Mouse (Mus musculus): ENCODE measurements around the gene C2cd4d. TPM values are rescaled to one million over a fixed set of nuclear protein-coding genes. Genes with fewer than 3 reads are reported as not detected.

The C2cd4d gene
- polyA plus RNA-seq, 1 experiment from 2014 or later: 0.54 TPM

- 89% methylated on average over 6 of the region's 6 CpGs for WGBS
- no peak for DNase-seq (ENCODE audit: low spot score)
- Histone ChIP-seq H3K4me1 (peaks cover 20% of the 10 kb centered on the region), H3K27me3 (ENCODE audit: low read depth, poor library complexity, severe bottlenecking) (peaks cover 49% of the 10 kb centered on the region), H3K36me3 (no peaks in the 10 kb centered on the region), H3K27ac (no peak overlapping the region), H3K9me3 (replicated peaks) (no peaks in the 10 kb centered on the region), H3K4me3 (no peak overlapping the region)
Measured at GRCm38 (mm10) chr3:94367511-94367910, 5.3 kb downstream of the C2cd4d start.

- Histone ChIP-seq H3K36me3 (no peaks in the 10 kb centered on the region), H3K4me1 (peaks cover 27% of the 10 kb centered on the region), H3K9me3 (replicated peaks) (no peaks in the 10 kb centered on the region), H3K4me3 (no peak overlapping the region), H3K27me3 (ENCODE audit: low read depth, poor library complexity, severe bottlenecking) (peaks cover 49% of the 10 kb centered on the region), H3K27ac (no peak overlapping the region)
- WGBS: 64% methylated on average over 6 of the region's 6 CpGs
- DNase-seq (ENCODE audit: low spot score): no peak
Measured at GRCm38 (mm10) chr3:94368631-94369030, 6.4 kb downstream of the C2cd4d start.

DNA sequence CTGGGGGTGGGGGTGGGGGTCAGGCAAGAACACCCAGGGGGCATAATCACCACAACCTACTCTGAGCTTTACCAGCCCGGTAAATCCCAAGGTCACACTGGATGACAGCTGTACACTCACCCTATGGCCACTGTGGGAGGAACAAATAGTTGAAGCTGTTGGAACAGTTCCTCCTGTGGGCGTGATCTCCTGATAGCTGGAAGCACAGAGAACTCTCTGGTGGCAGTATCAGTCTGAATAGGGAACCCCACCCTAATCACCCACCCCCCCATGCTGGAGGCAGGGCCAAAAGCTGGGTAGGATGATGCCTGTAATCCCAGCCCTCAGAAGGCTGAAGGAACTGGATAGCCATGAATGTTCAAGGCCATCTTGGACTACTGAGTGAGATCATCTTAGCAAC, 7.5 kb downstream of the C2cd4d start:
- WGBS: 74% methylated on average over 2 of the region's 2 CpGs
- Histone ChIP-seq H3K27me3 (ENCODE audit: low read depth, poor library complexity, severe bottlenecking) (peaks cover 49% of the 10 kb centered on the region), H3K36me3 (no peaks in the 10 kb centered on the region), H3K9me3 (replicated peaks) (no peaks in the 10 kb centered on the region), H3K4me3 (no peak overlapping the region), H3K27ac (no peak overlapping the region), H3K4me1 (peaks cover 25% of the 10 kb centered on the region)
- DNase-seq (ENCODE audit: low spot score): no peak

- no peak for DNase-seq (ENCODE audit: low spot score)
- Histone ChIP-seq H3K27me3 (ENCODE audit: low read depth, poor library complexity, severe bottlenecking) (peaks cover 39% of the 10 kb centered on the region), H3K27ac (peak overlapping the region; percentile 40; the same call in 1 of the 2 replicates), H3K4me1 (peaks cover 25% of the 10 kb centered on the region), H3K9me3 (replicated peaks) (no peaks in the 10 kb centered on the region), H3K4me3 (0 out of 2 replicates have a peak overlapping the region, but pooled peaks have one; percentile 22), H3K36me3 (no peaks in the 10 kb centered on the region)
- 7% methylated on average over 11 of the region's 11 CpGs for WGBS
Measured at GRCm38 (mm10) chr3:94371637-94372036, 9.4 kb downstream of the C2cd4d start.

- peaks cover 28% of the 10 kb centered on the region for H3K4me1 ChIP-seq
- WGBS: 0% methylated on average over 3 of the region's 3 CpGs
- no peaks in the 10 kb centered on the region for H3K36me3 ChIP-seq
- no peak for DNase-seq (ENCODE audit: low spot score)
- H3K27me3 ChIP-seq (ENCODE audit: low read depth, poor library complexity, severe bottlenecking): peaks cover 38% of the 10 kb centered on the region
- H3K27ac ChIP-seq: peak overlapping the region; percentile 40; the same call in 1 of the 2 replicates
- no peaks in the 10 kb centered on the region for H3K9me3 ChIP-seq (replicated peaks)
- 0 out of 2 replicates have a peak overlapping the region, but pooled peaks have one; percentile 22 for H3K4me3 ChIP-seq
Measured at GRCm38 (mm10) chr3:94372038-94372437, 9.8 kb downstream of the C2cd4d start.

DNA sequence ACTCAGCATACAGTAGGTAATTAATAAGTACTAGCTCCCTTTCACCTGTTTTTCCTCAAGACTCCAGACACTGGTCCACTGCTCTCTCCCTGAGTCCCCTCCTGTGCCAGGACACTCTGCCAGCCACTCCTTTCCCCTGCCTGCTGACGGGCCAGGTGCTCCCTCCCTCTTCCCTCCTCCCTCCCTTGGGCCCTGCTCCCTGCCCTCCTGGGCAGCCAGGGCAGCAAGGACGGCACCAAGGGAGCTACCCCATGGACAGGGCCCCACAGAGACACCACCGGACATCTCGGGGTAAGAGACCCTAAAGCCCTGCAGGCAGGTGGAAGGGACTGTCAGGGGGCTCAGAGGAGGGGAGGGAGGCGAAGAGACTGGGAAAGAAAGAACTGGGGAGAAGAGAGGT, 10.4 kb downstream of the C2cd4d start, which contains the start of gene Rorc:
TSS of gene Rorc (plus strand) at position 154 of the 400 bp plus-strand sequence.
- Histone ChIP-seq H3K36me3 (no peaks in the 10 kb centered on the region), H3K27ac (peak within 1 kb of the TSS; percentile 42; the same call in 1 of the 2 replicates), H3K9me3 (replicated peaks) (no peaks in the 10 kb centered on the region), H3K27me3 (ENCODE audit: low read depth, poor library complexity, severe bottlenecking) (peaks cover 44% of the 10 kb centered on the region), H3K4me1 (peaks cover 32% of the 10 kb centered on the region), H3K4me3 (peak within 1 kb of the TSS; percentile 24)
- no peak for DNase-seq (ENCODE audit: low spot score)
- WGBS: 10% methylated on average over 5 of the region's 5 CpGs

DNA sequence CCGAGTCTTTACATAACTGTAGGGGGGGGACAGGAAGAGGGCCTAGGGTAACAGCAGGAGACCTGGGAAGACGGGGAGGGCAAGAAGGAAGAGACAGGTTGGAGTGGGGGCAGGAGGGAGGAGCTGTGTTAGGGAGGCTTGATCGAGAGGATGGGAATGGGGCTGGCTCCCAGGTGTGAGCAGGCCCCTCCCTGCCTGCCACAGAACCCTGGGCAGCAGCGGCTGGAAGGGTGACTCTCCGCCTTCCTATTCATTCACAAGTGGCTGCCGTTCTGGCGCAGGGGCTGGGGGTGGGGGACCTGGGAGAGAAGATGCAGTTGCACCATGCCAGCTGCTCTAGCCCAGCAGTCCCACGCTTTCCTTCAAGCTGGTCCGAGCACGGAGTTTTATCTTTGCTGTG, 10.9 kb downstream of the C2cd4d start:
- H3K9me3 ChIP-seq (replicated peaks): no peaks in the 10 kb centered on the region
- no peak for DNase-seq (ENCODE audit: low spot score)
- H3K36me3 ChIP-seq: no peaks in the 10 kb centered on the region
- H3K27me3 ChIP-seq (ENCODE audit: low read depth, poor library complexity, severe bottlenecking): peaks cover 48% of the 10 kb centered on the region
- H3K4me3 ChIP-seq: peak overlapping the region; percentile 24
- peaks cover 32% of the 10 kb centered on the region for H3K4me1 ChIP-seq
- WGBS: 5% methylated on average over 10 of the region's 10 CpGs
- H3K27ac ChIP-seq: no peak overlapping the region

DNA sequence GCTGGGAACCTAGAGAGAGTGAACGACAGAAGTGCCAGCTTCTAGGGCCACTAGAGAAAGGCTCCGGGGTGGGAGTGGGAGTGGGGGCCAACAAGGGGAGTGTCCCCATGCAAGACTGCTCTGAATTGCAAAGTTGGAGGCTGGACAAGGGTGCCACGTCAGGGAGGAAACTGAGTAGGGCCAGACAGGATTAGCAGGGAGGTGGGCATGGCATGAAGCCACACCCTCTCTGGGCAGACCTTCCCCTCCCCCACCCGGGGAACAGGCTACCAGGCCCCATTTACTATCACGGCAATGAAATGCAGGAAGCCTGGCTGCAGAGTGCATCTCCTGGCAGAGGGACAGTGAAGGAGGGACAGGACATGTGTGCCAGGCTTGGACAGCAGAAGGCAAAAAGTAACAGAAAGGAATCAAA, 11.4 kb downstream of the C2cd4d start:
- Histone ChIP-seq H3K9me3 (replicated peaks) (no peaks in the 10 kb centered on the region), H3K27me3 (ENCODE audit: low read depth, poor library complexity, severe bottlenecking) (peaks cover 53% of the 10 kb centered on the region), H3K4me3 (peak overlapping the region; percentile 24), H3K4me1 (peaks cover 32% of the 10 kb centered on the region), H3K27ac (no peak overlapping the region), H3K36me3 (no peaks in the 10 kb centered on the region)
- DNase-seq (ENCODE audit: low spot score): no peak
- WGBS: 1% methylated on average over 5 of the region's 5 CpGs

GRCm38 (mm10) chr3:94374636-94375035, 12.4 kb downstream of the C2cd4d start:
- Histone ChIP-seq H3K27ac (no peak overlapping the region), H3K36me3 (no peaks in the 10 kb centered on the region), H3K27me3 (ENCODE audit: low read depth, poor library complexity, severe bottlenecking) (peaks cover 56% of the 10 kb centered on the region), H3K4me1 (peaks cover 32% of the 10 kb centered on the region), H3K9me3 (replicated peaks) (no peaks in the 10 kb centered on the region), H3K4me3 (no peak overlapping the region)
- no peak for DNase-seq (ENCODE audit: low spot score)

DNA sequence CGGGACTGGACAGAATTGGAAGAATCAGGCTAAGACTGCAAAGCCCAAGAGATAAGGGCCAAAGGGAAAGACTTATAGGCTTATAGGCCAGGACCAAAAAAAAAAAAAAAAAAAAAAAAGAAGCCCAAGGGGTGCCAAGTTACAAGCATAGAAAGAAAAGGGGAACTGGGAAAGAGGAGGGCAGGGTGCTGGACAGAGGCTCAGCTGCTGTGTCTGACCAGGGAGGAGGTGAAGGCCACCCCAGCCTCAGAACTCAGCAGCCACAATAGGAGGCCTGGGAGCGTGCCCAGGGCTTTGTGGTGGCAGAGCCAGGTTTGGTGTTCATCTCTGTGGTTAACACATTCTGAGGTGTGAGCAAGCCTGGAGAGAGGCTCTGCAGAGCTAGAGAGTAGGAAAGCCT, 12.9 kb downstream of the C2cd4d start:
- no peak overlapping the region for H3K27ac ChIP-seq
- DNase-seq (ENCODE audit: low spot score): no peak
- peaks cover 34% of the 10 kb centered on the region for H3K4me1 ChIP-seq
- H3K9me3 ChIP-seq (replicated peaks): no peaks in the 10 kb centered on the region
- peaks cover 56% of the 10 kb centered on the region for H3K27me3 ChIP-seq (ENCODE audit: low read depth, poor library complexity, severe bottlenecking)
- no peaks in the 10 kb centered on the region for H3K36me3 ChIP-seq
- WGBS: 66% methylated on average over 2 of the region's 2 CpGs
- H3K4me3 ChIP-seq: no peak overlapping the region

DNA sequence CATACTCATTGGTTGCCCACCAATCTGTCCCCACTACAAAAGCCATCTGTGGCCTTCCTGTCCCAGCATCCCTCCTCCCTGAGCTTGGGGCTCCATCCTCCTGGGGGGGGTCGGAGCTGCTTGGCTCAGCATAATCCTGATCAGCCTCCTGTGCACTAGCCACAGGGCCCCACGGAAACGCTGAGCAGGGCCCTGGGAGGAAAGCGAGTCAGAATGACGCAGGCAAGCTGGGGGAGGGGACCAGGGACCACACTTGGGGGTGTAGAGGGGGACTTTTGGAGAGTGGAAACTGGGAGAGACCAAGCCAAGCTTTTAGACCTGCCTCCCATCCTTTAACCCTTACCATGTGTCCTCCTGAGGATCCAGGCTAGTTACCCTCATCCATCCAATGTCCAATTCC, 13.6 kb downstream of the C2cd4d start:
- 43% methylated on average over 5 of the region's 5 CpGs for WGBS
- H3K4me3 ChIP-seq: no peak overlapping the region
- H3K9me3 ChIP-seq (replicated peaks): no peaks in the 10 kb centered on the region
- no peak overlapping the region for H3K27ac ChIP-seq
- DNase-seq (ENCODE audit: low spot score): no peak
- H3K4me1 ChIP-seq: peaks cover 40% of the 10 kb centered on the region
- H3K27me3 ChIP-seq (ENCODE audit: low read depth, poor library complexity, severe bottlenecking): peaks cover 56% of the 10 kb centered on the region
- no peaks in the 10 kb centered on the region for H3K36me3 ChIP-seq

DNA sequence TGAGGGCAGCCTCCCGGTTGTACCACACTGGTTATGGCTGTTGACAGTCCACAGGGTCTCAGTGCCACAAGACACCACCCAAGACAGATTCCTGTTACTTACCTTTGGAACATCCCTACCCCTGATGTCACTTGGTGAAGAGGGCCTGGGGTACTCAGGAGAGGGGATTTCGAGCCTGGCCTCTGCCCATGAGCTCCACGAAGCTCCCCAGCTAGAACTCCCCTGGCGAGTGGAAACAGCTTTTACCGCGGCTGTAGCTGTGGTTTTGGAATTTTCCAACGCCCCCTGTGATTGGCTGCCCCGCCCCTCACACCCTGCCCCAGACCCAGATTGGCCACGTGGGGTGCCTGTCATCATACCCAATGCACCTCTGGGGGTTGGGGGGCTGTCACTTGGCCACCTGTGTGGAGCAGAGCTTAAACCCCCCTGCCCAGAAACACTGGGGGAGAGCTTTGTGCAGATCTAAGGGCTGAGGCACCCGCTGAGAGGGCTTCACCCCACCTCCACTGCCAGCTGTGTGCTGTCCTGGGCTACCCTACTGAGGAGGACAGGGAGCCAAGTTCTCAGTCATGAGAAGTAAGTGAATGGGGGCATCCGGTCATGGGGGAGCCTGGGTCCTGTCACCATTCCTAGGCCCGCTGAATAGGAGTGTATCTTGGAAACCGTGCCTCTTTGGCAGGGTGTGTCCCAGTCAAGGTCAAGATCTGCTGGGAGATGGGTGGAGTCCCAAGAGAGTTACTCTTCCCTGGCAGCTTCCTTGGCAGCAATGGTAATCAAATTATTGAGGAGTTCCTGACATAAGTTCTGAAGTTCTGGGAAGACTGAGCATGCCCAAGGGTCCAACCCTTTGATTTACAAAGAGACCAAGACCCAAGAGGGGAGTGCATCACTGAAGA, 15.0 kb downstream of the C2cd4d start:
- no peak for DNase-seq (ENCODE audit: low spot score)
- no peak overlapping the region for H3K27ac ChIP-seq
- no peaks in the 10 kb centered on the region for H3K9me3 ChIP-seq (replicated peaks)
- H3K36me3 ChIP-seq: no peaks in the 10 kb centered on the region
- H3K4me1 ChIP-seq: peaks cover 32% of the 10 kb centered on the region
- H3K27me3 ChIP-seq (ENCODE audit: low read depth, poor library complexity, severe bottlenecking): peaks cover 52% of the 10 kb centered on the region
- no peak overlapping the region for H3K4me3 ChIP-seq
- 14% methylated on average over 13 of the region's 13 CpGs for WGBS

- Histone ChIP-seq H3K27me3 (ENCODE audit: low read depth, poor library complexity, severe bottlenecking) (peaks cover 25% of the 10 kb centered on the region), H3K4me3 (no peak overlapping the region), H3K4me1 (peaks cover 15% of the 10 kb centered on the region), H3K27ac (no peak overlapping the region), H3K9me3 (replicated peaks) (no peaks in the 10 kb centered on the region), H3K36me3 (no peaks in the 10 kb centered on the region)
- DNase-seq (ENCODE audit: low spot score): peak; percentile 25
- WGBS: 31% methylated on average over 9 of the region's 9 CpGs
Measured at GRCm38 (mm10) chr3:94379831-94380510, 17.7 kb downstream of the C2cd4d start.

Measured in limb, embryonic 10.5 days (tissue).